Mouse (Mus musculus) cerebellum, postnatal 25 days (tissue): ENCODE data around the gene Cfc1.
"Not testable (repeated sequence)": the region's sequence is repeated elsewhere in the genome, so short reads cannot be mapped to it uniquely, and the experiment has no call there.

ENCODE experiments used
- DNase-seq, 2 experiments: peaks; one replicate each; pipeline ENCODE4 v3.0.0; 2021; ENCODE audit warnings: mixed read lengths in 2 of 2

Gene Cfc1

DNA sequence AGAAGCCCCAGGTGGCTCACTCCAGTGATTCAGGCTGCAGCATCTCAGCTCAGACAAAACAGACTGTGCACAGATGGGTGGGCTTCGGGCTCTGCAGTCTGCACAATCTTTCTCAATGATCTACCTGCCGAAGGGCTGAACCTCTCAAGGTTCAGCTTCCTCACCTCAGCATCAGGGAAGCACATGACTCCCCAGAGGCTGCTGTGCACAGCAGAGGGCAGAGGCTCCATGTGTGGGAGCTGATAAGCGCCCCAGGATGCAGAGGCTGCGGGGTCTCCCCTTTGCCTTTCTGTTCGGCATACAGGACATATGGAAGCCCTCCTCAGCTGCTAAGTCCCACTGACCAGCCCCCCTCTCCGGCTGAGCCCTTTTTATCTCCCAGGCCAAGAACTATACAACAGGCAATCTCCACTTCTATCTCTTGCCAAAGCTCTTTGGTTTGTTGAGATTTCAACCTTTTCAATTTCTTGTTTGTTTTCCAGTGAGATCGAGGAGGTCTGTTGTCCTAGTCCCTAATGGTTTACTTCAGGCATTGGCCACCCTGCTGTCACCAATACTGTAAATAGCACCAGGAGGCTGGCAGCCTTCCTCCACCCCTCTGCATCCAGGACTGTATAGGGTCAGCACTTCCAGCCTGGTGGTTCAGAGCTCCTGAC is at the start of gene Cfc1:
Cfc1 (plus strand) TSS at position 606 of the 656 bp plus-strand sequence.
- DNase-seq: not testable (repeated sequence)

DNA sequence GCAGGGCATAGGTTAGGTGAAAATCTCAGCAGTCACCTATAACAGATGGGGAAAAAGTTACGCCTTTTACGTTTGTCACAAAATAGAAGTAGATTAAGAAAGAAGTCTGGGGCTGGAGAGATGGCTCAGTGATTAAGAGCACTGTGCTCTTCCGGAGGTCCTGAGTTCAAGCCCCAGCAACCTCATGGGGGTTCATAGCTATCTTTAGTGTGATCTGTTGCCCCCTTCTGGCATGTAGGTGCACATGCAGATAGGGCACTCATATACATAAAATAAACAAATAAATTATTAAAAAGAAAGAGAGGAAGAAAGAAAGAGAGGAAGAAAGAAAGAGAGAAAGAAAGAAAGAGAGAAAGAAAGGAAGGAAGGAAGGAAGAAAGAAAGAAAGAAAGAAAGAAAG is 48.1 kb upstream of the Cfc1 start:
- no peak for DNase-seq

DNA sequence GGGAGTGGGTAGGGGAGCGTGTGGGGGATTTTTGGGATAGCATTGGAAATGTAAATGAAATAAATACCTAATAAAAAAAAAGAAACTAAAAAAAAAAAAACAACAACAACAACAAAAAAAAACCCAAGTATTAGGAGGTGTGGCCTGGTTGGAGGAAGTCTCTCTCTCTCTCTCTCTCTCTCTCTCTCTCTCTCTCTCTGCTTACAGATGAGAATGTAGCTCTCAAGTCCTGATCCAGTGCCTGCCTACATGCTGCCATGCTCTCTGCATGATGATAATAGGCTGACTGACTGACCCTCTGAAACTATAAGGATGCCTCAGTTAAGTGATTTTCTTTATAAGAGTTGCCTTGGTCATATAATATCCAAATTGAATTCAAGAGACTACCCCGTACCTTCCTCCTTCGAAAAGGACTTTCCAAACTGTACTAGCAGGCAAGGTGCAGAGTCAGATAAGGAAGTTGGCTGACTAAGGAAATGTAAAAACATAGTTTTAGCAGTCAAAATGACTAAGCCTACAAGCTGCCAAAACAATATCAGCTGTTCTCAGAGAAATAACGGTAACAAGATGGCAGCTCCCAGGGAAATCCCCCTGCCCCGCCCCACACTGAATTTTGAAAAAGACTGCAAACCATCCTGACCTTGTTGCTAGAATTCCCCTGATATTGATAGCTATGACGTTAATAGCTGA is 45.5 kb upstream of the Cfc1 start:
- DNase-seq: no peak

DNA sequence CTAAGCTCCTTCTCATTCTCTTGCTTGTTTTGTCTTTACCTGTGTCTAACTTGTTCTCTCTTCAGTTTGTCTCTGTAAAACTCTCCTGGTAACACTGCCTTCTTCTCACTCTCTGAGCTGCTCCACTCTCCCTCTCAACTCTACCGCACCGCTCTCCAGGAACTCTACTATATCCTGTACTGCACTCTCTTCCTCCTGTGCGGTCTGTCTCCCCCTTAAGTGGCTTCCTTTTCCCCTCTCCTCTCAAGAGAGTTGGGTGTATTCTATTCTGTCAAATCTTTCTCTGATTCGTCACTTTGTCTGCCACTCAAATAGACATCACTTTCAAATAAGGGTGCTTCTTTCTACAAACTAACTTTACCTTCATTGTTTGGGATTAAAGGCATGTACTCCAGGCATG is 44.0 kb upstream of the Cfc1 start:
- DNase-seq: no peak

DNA sequence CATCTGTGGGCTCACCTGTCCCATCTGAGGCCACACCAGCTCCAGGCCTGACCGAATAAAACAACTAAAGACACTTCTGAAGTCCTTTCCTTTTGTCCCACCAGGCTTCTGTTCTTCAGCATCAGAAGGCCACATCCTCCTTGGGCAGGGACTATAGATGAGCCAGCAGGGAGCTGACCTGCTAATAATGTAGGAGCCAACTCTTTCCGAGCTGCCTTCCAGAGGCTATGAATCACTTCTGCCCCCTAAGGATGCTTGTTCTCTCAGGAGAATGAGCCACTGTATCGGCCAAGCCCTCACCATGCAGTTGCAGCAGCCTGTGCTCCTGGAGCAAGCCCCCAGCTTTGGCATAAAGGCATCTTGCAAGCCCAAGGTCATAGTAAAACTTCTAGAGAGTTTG is 32.5 kb upstream of the Cfc1 start:
- no peak for DNase-seq

DNA sequence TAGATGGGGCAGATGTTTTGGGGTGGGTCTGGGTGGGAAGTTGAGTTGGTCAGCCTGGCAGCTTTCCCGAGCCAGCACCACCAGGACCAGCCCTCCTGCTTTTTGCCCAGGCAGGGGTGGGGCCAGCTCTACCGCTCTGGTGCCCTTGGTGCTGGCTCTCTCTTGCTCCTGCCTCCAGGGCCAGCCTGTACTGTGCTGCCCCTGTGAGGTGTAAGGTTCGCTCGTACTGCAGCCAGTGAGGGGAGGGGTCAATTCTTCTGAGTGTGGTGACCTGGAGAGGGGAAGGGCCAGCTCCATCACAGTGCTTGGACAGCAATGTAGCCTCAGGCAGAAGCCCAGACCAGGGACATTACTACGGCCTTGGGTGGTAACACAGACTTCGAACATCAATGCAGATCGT is 30.1 kb upstream of the Cfc1 start:
- DNase-seq: no peak

DNA sequence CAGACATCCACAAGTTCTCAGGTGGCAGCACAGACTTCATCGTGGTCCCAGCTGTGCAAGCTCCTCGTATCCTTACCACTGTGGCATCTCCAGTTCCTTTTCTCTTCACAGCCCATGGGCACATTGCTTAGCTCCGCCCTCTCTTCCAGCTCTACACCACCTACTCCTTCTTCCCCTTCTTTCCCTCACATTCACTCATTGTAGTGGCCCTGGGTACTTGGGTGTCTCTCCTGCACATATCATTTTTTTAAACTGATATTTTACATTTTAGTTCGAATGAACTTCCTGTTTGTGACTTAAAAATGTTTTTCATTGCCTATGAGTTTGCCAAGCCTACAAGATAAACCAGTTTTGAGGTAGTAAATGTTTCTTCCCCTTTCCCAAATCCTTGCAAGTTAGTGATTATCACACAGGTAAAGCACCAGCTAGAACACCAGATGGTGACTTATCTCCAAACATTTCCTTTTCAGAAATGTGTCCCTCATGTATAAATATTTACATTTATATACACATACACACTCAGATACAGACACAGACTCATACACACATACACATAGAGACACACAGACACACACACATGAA is 29.4 kb upstream of the Cfc1 start:
- DNase-seq: no peak

DNA sequence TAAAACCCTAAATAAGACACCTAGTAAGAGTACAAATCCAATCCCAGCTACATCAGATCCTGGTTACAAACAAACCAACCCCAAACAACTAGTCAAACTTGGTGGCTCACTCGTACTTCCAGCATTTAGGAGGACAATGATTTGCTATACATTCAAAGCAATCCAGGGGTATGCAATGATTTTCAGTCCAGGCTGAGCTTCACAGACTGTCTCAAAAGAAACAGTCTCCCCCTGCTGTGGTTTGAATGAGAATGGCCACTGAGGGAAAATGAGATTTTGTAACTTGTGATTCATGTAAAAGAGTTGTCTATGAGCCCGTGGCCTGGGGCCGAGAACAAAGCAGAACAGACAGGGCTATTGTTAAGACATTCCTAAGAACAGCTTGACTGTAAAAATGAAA is 27.5 kb upstream of the Cfc1 start:
- DNase-seq: no peak

DNA sequence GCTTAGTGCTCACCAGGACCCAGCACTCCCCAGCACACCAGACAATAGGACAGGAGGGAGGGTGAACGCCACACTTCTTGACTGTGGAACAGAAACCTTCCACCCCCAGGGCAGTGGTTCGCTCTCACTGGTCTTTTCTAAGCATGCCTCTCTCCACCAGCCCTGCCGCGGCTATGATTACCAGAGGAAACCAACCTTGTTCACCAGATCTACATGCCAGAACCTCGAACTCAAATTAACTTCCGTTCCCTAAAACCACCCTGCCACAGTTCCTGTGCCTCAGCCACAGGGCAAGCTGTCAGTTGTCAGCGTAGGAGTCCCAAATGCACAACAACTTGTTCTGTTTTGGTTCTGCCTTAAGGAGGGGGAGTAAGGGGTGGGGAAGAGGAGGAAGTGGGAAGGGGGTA is 24.9 kb upstream of the Cfc1 start:
- DNase-seq: no peak

DNA sequence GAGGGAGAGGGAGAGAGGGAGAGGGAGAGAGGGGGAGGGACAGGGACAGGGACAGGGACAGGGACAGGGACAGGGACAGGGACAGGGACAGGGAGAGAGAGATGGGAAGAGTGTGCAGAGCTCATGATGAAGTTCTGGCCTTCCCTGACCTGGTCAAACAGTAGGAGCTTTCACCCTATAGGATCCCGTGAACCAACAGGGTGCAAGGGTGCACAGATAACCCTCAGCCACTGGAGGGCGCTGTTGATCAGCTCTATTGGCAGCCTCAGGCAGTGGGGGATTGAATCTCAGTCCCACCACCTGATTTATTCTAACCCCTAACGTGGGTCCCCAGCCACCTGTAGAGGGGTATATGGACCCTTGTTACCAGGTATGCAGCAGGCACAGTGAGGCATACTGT is 24.4 kb upstream of the Cfc1 start:
- DNase-seq: peak; percentile 79 to 87

DNA sequence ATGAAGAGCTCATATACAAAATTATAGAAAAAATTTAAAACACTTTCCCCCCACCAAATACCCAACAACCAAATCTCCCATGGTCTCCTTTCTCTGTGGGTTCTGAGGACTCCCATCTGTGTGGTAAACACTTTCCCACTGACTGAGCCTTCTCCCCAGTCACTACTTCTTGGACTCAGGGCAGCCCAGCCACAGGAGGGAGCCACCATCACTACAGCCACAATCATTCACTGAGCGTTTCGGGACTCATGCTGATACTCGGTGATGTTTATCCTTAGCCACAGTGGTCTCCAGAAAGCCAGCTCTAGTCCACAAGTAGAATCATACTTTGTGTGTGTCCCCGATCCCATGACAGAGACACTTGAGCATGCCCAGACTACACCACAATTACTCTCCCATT is 22.4 kb upstream of the Cfc1 start:
- DNase-seq: no peak

DNA sequence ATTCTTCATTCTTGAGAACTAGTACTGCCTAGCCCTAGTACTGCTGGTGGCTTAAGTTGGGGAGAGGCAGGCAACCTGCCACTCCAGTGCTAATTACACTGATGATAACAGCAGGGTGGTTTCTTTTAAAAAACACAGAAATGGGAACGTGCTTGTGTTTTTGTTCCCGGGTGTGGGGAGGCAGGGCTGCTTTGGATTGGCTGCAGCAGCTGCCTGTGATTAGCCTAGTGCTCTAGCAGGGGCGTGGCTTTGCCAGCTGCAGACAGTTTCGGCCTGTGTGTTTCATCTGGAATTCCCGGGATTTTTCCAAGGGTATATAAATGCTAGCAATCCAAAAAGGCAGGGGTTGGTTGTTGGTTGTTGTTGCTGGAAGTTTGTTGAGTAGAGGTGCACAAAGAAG is 18.9 kb upstream of the Cfc1 start:
- no peak for DNase-seq

DNA sequence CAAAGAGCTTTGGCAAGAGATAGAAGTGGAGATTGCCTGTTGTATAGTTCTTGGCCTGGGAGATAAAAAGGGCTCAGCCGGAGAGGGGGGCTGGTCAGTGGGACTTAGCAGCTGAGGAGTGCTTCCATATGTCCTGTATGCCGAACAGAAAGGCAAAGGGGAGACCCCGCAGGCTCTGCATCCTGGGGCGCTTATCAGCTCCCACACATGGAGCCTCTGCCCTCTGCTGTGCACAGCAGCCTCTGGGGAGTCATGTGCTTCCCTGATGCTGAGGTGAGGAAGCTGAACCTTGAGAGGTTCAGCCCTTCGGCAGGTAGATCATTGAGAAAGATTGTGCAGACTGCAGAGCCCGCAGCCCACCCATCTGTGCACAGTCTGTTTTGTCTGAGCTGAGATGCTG is 18.2 kb upstream of the Cfc1 start:
- DNase-seq: not testable (repeated sequence)

DNA sequence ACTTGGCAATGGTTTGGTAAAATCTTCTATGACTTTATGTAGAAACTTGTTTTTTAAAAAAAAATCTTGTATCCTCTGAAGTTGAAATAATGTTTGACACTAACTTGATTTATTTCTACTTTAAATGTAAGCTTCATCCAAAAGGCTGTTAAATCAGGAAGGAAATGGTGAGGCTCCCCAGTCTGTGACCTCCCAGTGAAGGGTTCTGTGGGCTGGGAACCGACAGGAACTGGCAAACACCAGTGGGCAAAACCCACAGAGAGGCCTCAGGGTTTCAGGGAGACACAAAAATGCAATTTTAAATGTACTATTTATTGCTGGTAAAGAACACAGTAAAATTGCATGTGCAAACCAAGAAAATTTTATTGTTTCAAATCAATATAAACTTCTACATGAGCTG is 17.7 kb upstream of the Cfc1 start:
- not testable (repeated sequence) for DNase-seq

DNA sequence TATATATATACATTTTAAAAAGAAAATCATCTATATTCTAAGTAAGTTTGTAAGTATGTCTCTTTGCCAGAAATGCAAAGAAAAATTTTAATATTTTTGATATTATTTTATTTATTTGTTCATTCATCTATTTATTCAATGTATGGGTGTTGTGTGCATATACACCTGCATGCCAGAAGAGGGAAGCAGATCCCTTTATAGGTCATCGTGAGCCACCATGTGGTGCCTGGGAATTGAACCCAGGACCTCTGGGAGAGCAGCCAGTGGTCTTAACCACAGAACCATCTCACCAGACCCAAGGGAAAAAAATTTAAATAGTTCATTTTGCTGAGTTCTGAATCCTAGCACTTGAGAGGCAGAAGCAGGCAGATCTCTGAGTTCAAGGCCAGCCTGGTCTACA is 17.2 kb upstream of the Cfc1 start:
- DNase-seq: peak in 1 of 2 experiments; percentile 51

DNA sequence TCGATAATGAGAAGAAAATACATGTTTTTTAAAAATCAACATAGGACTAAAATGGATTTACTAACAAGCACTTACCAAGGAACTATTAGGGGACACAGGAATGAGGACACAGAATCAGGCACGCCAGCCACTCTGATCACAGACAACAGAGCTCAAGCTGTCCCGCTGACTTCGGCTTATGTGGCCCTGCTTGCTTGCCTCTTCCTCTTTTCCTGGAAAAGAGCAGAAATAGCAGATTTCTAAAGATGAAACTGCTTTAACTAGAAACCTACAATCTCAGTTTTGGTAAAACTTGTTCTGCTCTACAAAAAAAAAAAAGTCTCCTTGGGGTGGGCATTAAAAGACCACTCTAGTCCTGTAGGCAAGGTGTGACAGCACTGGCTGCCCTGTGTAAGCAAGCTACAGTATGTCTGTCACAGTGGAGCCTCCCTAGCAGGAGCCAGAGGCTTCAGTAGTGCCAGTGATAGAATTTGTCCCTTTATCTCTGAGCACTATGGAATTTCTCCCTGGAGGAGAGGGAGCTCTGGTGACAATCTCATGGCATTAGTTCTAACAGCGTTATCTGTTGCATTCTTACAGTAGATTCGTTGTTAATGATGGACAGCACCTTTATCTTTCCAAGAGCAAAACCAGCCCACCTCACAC is 13.1 kb upstream of the Cfc1 start:
- DNase-seq: peak; percentile 47 to 64

DNA sequence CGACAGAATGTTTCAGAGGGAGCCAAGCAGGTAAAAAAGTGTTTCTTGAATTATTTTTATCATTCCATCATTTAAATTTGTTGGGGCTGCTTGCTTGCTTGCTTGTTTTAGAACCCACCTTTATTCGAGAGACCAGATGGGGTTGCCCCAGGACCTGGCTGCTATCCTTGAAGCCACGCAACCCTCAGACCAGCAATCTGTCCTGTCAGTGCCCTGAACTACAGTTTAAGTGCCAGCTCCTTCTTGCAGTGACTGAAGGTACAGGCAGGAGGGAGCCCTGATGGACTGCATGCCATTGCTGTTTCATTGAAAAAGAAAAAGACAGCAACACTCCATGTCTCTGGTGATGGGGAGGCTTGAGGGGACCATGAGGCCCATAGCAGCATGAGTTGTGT is 12.6 kb upstream of the Cfc1 start:
- DNase-seq: peak; percentile 86

DNA sequence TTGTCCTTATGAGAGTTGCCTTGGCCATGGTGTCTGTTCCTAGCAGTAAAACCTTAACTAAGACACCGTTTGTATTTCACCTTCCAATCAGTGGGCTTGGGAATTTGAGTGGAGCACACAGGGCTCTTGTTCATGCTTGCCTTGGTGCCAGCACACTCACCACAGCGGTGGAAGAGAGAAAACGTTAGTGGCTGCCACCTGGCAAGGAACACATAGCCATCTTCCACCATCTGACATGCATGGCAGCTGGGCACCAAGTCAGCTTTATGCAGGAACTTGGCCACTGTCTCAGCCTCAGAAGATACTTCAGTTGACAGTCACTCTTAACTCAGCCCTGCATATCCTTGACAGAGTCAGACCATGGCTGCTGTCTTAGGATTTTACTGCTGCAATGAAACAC is 11.8 kb upstream of the Cfc1 start:
- DNase-seq: peak; percentile 37 to 43

DNA sequence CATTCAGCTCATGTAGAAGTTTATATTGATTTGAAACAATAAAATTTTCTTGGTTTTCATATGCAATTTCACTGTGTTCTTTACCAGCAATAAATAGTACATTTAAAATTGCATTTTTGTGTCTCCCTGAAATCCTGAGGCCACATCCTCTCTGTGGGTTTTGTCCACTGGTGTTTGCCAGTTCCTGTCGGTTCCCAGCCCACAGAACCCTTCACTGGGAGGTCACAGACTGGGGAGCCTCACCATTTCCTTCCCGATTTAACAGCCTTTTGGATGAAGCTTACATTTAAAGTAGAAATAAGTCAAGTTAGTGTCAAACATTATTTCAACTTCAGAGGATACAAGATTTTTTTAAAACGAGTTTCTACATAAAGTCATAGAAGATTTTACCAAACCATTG is 874 bp upstream of the Cfc1 start:
- DNase-seq: not testable (repeated sequence)

DNA sequence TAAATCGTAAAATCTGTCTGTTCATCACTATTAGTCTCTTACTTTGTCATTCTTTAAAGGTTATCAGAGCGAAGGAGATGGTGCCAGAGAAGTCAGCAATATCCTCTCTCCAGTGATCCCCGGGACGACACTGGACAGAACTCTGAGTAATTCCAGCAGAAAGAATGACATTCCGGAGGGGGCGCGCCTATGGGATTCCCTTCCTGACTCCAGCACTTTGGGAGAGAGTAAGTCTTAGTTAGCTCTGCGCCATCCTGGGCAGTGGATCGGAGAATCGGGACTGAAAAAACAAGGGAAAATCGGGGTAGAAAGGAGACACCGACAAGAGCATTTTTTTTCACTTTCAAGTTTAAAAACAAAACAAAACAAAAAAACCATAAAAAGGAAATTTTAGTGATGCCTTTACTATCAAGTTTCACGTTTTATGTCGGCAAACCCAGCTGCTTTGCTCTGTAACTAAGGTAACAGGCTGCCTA is 881 bp downstream of the Cfc1 start:
- DNase-seq: no peak

DNA sequence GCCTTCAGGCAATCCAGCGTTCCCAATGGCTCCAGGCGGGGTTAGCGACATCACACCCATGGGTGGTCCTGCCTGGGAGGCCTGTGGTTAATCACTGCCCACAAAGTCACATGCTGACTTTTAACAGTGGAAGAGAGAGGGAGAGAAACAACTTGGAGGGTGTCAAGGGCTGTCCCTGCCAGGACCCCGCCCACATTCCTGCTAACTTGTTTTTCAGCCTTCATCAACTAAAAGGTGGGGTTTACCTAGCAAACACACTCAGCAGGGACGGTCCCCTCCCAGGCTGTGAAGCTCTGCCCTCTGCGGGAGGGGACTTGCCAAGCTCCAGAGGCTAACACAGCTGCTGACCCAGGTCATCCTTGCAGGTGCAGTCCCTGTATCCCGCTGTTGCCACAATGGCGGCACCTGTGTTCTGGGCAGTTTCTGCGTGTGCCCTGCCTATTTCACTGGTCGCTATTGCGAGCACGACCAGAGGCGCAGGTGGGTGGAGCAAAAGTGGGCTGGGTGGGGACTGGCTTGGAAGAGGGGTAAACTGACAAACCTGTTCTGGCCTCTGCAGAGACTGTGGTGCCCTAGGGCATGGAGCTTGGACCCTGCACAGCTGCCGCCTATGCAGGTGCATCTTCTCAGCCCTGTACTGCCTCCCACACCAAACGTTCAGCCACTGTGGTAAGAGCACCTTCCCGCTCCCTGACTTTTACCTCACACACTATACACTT is 1.5 kb downstream of the Cfc1 start:
- peak; percentile 28 to 29 for DNase-seq

DNA sequence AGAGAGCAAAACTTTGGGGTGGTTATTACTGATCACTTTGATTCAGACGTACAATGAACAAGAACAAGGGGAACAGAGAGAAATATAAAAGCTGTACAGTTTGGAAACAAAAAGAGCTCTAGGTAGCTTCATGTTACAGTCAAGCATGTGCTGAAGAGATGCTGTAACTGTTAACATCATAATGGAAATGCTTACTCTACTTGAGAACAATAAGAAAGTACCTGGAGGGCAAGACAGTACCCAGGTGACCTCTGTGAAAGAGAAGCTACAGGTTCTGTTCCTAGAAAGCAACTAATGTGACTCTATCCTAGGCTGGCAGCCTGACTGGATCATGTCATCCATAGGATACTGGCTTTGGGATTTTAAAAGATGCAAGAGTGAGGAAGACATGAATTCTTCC is 11.6 kb downstream of the Cfc1 start:
- DNase-seq: no peak

DNA sequence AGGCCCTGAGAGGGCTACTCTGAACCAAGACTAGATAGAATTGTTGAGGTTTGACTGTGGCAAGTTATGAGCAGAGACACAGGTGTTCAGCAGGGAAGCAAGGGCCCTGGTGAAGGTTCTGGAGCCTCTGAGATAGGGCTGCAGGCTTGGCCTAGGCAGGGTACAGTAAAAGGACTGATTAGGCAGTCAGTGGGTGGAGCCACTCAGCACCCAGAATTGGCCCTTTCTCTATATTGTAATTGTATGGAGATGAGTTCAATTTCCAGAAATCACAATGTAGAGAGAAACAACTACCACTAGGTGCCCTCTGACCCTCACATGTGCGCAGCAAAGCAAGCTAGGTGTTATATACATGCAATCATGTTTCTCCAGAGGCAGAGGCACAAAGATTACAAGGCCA is 18.2 kb downstream of the Cfc1 start:
- DNase-seq: no peak
